Comparison of ENCODE assay signal across 11 mouse cellular contexts in the genomic region with DNA sequence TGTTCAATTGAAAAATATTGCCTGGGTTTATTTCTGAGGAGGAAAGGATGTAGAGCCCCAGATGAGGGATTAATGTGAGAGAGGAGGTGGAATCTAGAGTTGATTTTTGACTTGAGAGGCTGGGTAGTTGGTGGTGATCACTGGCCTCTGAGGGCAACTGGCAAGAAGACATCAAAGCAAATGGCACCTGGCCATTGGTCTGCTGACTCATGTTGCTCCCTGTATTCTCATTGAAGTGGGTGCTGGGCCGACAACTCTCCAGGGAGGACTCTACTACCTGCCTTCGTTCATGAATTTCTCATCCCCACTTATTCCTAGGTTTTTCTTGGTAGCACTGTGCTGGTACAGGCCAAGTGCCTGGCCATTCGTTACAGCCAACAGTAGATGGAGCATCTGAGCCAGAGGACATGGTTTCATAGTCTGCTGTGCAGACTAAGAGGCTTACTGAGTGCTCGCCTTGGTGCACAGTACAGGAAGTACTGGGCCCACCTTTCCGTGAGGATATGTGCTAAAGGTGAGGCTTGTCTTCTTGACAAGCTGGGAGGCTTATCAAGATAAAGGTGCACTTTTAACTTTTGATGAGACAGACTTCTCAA. TPM values are rescaled to one million over a fixed set of nuclear protein-coding genes. Genes with fewer than 3 reads are reported as not detected.
DNase-seq lines count a peak whose midpoint lies in the region; ATAC-seq and TF ChIP-seq lines count a peak whose summit lies in the region.
"Had no signal": no experiment of that assay in that cellular context is flagged by ENCODE, and none has a peak within 500 bp of the region (broad histone marks: within the 10 kb centered on the region; RNA-seq: fewer than 3 reads in every experiment).

No protein-coding gene starts in this region.

- 72% methylated on average over 5 of the region's 5 CpGs for WGBS in stomach, postnatal 0 days

- no peaks in the 10 kb centered on the region for H3K9me3 ChIP-seq in stomach, postnatal 0 days (ENCODE audit: control insufficient read depth, low read length)
- H3K9me3 ChIP-seq: embryonic facial prominence, embryonic 13.5 days; hindbrain, embryonic 13.5 days; megakaryocyte, embryonic 14.5 days had no signal

- TF ChIP-seq CTCF in left cerebral cortex, adult 2 months (IDR thresholded peaks at IDR 0.05), result peak; percentile 48
- TF ChIP-seq CTCF in stomach, postnatal 0 days (IDR thresholded peaks at IDR 0.05; ENCODE audit: low read depth), result peak; percentile 56

- H3K9ac ChIP-seq in stomach, postnatal 0 days (ENCODE audit: low read length), result no peak overlapping the region
- H3K9ac ChIP-seq: embryonic facial prominence, embryonic 13.5 days; hindbrain, embryonic 13.5 days had no signal

- no peak for TF ChIP-seq EP300 in stomach, postnatal 0 days (optimal IDR thresholded peaks at IDR 0.05)

- intact Hi-C loops in left cerebral cortex, adult 2 months (cut with DNase I), result no loop called here
- intact Hi-C loops in left cerebral cortex, postnatal 14 days (cut with DNase I), result no loop called here

- no peak overlapping the region for H3K27ac ChIP-seq in left cerebral cortex, adult 2 months
- H3K27ac ChIP-seq in stomach, postnatal 0 days (replicated peaks), result no peak overlapping the region
- H3K27ac ChIP-seq: embryonic facial prominence, embryonic 13.5 days; hindbrain, embryonic 13.5 days had no signal

- no peaks in the 10 kb centered on the region for H3K36me3 ChIP-seq in stomach, postnatal 0 days (ENCODE audit: control insufficient read depth, insufficient read depth, low read length)

- no peak for DNase-seq in left cerebral cortex, adult 2 months (ENCODE audit: extremely low spot score in 1 of 2, low spot score in 2 of 2)
- DNase-seq in left cerebral cortex, postnatal 14 days (ENCODE audit: low spot score in 2 of 2), result no peak
- DNase-seq in brain, adult 2 months (ENCODE audit: low read depth, low spot score), result peak; percentile 51
- DNase-seq in kidney, postnatal 36 days, result peak; percentile 84 to 86
- DNase-seq in stomach, postnatal 0 days (ENCODE audit: low spot score), result no peak
- no peak for DNase-seq in layer of hippocampus, adult 8-10 months (ENCODE audit: low spot score in 2 of 2)
- DNase-seq in adrenal gland, adult 8-10 months, result no peak
- no peak for DNase-seq in neural tube, embryonic 10.5 days (ENCODE audit: extremely low spot score, low spot score)

- peak; percentile 84 for ATAC-seq in stomach, postnatal 0 days (ENCODE audit: low FRiP score, low TSS enrichment)

- no peak overlapping the region for H3K4me2 ChIP-seq in stomach, postnatal 0 days (replicated peaks; ENCODE audit: low read depth)
- H3K4me2 ChIP-seq: embryonic facial prominence, embryonic 13.5 days; hindbrain, embryonic 13.5 days had no signal

- H3K27me3 ChIP-seq in stomach, postnatal 0 days (ENCODE audit: control insufficient read depth, insufficient read depth, low read length), result no peaks in the 10 kb centered on the region
- H3K27me3 ChIP-seq: embryonic facial prominence, embryonic 13.5 days; hindbrain, embryonic 13.5 days; megakaryocyte, embryonic 14.5 days had no signal

- H3K4me1 ChIP-seq in stomach, postnatal 0 days (replicated peaks; ENCODE audit: control insufficient read depth, insufficient read depth), result no peaks in the 10 kb centered on the region
- H3K4me1 ChIP-seq: embryonic facial prominence, embryonic 13.5 days; hindbrain, embryonic 13.5 days had no signal

- no peak overlapping the region for H3K4me3 ChIP-seq in left cerebral cortex, adult 2 months
- no peak overlapping the region for H3K4me3 ChIP-seq in stomach, postnatal 0 days (ENCODE audit: low read depth, low read length)
- H3K4me3 ChIP-seq: embryonic facial prominence, embryonic 13.5 days; hindbrain, embryonic 13.5 days; megakaryocyte, embryonic 14.5 days had no signal

RNA-seq across cellular contexts. Expression of a gene that starts 53.4 kb away (rescaled TPM):
- 100 to 1,000 TPM in 1 of 2 experiments, 10 to 100 TPM in 1; 95.3 to 106 TPM for total RNA-seq in left cerebral cortex, adult 2 months (2021)
- total RNA-seq in left cerebral cortex, postnatal 14 days (2021), result 100 to 1,000 TPM; 128 to 140 TPM
- polyA plus RNA-seq in stomach, postnatal 0 days (2015; fragmentation: Nextera tagmentation; extraction: Ambion mirVana), result 8.7 and 9.5 TPM in 2 replicates
- total RNA-seq in layer of hippocampus, adult 8-10 months (2022), result 100 to 1,000 TPM; 102 to 113 (median 110) TPM
- total RNA-seq in adrenal gland, adult 8-10 months (2022), result 10 to 100 TPM; 38.9 to 56.4 (median 54.5) TPM

Comparison
In these comparisons a context has a peak if more than half of its experiments do, and no peak if none do; other contexts are left out.
1. DNase-seq: peak in brain, adult 2 months (single experiment) and kidney, postnatal 36 days (2 of 2); none in left cerebral cortex, adult 2 months (0 of 2), left cerebral cortex, postnatal 14 days (0 of 2), stomach, postnatal 0 days (single experiment), layer of hippocampus, adult 8-10 months (0 of 2), adrenal gland, adult 8-10 months (single experiment) and neural tube, embryonic 10.5 days (single experiment).